13 mouse cellular contexts compared by ENCODE assay signal in the genomic region with DNA sequence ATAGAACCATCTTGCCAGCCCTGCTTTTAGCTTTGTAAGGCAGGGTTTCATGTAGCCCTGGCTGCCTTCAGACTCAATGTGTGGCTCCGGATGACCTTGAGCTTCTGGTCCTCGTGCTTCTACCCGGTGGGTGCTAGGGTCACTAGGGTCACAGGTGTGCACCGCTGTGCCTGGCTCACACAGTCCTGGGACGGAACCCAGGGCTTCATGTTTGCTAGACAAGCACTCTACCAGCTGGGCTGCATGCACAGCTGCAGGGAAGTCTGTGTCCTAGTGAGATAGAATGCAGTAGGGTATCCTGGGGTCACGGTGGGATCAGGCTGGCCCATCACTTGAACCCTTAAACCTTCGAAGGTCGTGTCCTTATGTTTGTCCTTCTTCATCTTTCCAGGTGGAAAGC.
"Had no signal": no experiment of that assay in that cellular context is flagged by ENCODE, and none has a peak within 500 bp of the region (broad histone marks: within the 10 kb centered on the region; RNA-seq: fewer than 3 reads in every experiment).

No protein-coding gene starts in this region.

- H3K27me3 ChIP-seq: megakaryocyte, embryonic 14.5 days; midbrain, embryonic 13.5 days; midbrain, embryonic 15.5 days; neural tube, embryonic 12.5 days; stomach, embryonic 15.5 days had no signal

- H3K9me3 ChIP-seq: megakaryocyte, embryonic 14.5 days; midbrain, embryonic 13.5 days; midbrain, embryonic 15.5 days; neural tube, embryonic 12.5 days; stomach, embryonic 15.5 days had no signal

- ATAC-seq: midbrain, embryonic 13.5 days; midbrain, embryonic 15.5 days had no signal

- H3K36me3 ChIP-seq: midbrain, embryonic 15.5 days had no signal

- H3K4me1 ChIP-seq: neural tube, embryonic 12.5 days had no signal

- H3K27ac ChIP-seq: midbrain, embryonic 13.5 days; midbrain, embryonic 15.5 days; neural tube, embryonic 12.5 days; stomach, embryonic 15.5 days had no signal

- H3K9ac ChIP-seq: lung, embryonic 14.5 days; midbrain, embryonic 13.5 days; midbrain, embryonic 15.5 days; neural tube, embryonic 12.5 days; stomach, embryonic 15.5 days had no signal

- H3K4me2 ChIP-seq: lung, embryonic 14.5 days; midbrain, embryonic 11.5 days; midbrain, embryonic 13.5 days; midbrain, embryonic 15.5 days; neural tube, embryonic 12.5 days; stomach, embryonic 15.5 days had no signal

- H3K4me3 ChIP-seq: megakaryocyte, embryonic 14.5 days; midbrain, embryonic 13.5 days; midbrain, embryonic 15.5 days; neural tube, embryonic 12.5 days; stomach, embryonic 15.5 days had no signal

- DNase-seq: lung, embryonic 14.5 days; lung, postnatal 10 days; lung, postnatal 4 days; right cerebral cortex, postnatal 14 days; thymus, adult 2 months; thymus, postnatal 25 days; thymus, postnatal 4 days had no signal
